20 mouse cellular contexts compared by ENCODE assay signal in genomic region chr9:83300500-83300899, GRCm38 (mm10).
"Had no signal": no experiment of that assay in that cellular context is flagged by ENCODE, and none has a peak within 500 bp of the region (broad histone marks: within the 10 kb centered on the region; RNA-seq: fewer than 3 reads in every experiment).

No protein-coding gene starts in this region.

- H3K27ac ChIP-seq: kidney, postnatal 0 days; limb, embryonic 12.5 days; limb, embryonic 15.5 days; liver, embryonic 15.5 days; lung, embryonic 15.5 days; stomach, postnatal 0 days had no signal

- H3K4me2 ChIP-seq: limb, embryonic 12.5 days; limb, embryonic 15.5 days; liver, embryonic 11.5 days; liver, embryonic 15.5 days; lung, embryonic 15.5 days had no signal

- H3K27me3 ChIP-seq: limb, embryonic 12.5 days; limb, embryonic 15.5 days; liver, embryonic 15.5 days; lung, embryonic 15.5 days had no signal

- DNase-seq: kidney, adult 18-20 months; kidney, postnatal 25 days; left cerebral cortex, postnatal 4 days; lung, adult 18-20 months; lung, postnatal 10 days; lung, postnatal 36 days; midbrain, embryonic 14.5 days; right cerebral cortex, postnatal 14 days; right cerebral cortex, postnatal 4 days; thymus, adult 2 months; thymus, postnatal 14 days; thymus, postnatal 4 days had no signal

- H3K4me1 ChIP-seq: liver, embryonic 15.5 days; lung, embryonic 15.5 days had no signal

- ATAC-seq: intestine, embryonic 16.5 days had no signal

- H3K9ac ChIP-seq: limb, embryonic 12.5 days; limb, embryonic 15.5 days; liver, embryonic 15.5 days; lung, embryonic 15.5 days had no signal

- H3K4me3 ChIP-seq: limb, embryonic 12.5 days; limb, embryonic 15.5 days; liver, embryonic 15.5 days; lung, embryonic 15.5 days had no signal

- H3K36me3 ChIP-seq: limb, embryonic 12.5 days; limb, embryonic 15.5 days; liver, embryonic 15.5 days; lung, embryonic 15.5 days had no signal

- H3K9me3 ChIP-seq: limb, embryonic 12.5 days; limb, embryonic 15.5 days; liver, embryonic 15.5 days; lung, embryonic 15.5 days had no signal
